Mouse (Mus musculus): Measurements from ENCODE around the gene Pibf1.

- TF ChIP-seq CTCF (conservative IDR thresholded peaks at IDR 0.05; ENCODE audit: low read length) (no peak), POU5F1 (IDR thresholded peaks at IDR 0.05; ENCODE audit: borderline replicate concordance, low read length) (no peak), NANOG (IDR thresholded peaks at IDR 0.05; ENCODE audit: borderline replicate concordance, low read length) (no peak)
These were observed 7.4 kb downstream of the Pibf1 start for GRCm38 (mm10) chr14:99106671-99107070.
